Mouse (Mus musculus): Measurements from ENCODE around the gene Ppm1e.

- TF ChIP-seq CTCF (conservative IDR thresholded peaks at IDR 0.05; ENCODE audit: insufficient read depth, insufficient read length, low read depth, low read length) (no peak), POLR2A (IDR thresholded peaks at IDR 0.05; ENCODE audit: low read depth, low read length) (no peak)
Measured at GRCm38 (mm10) chr11:87263946-87264345, 94.9 kb downstream of the Ppm1e start.
